Mouse (Mus musculus): ENCODE results near the gene Krtap10-10.
"Not testable (repeated sequence)": the region's sequence is repeated elsewhere in the genome, so short reads cannot be mapped to it uniquely, and the experiment has no call there.

Krtap10-10 gene

GRCm38 (mm10) chr10:77835647-77836046, at the start of gene Krtap10-10:
Gene Krtap10-10 (plus strand): TSS chr10:77835947.
- DNase-seq = no peak

GRCm38 (mm10) chr10:77787876-77788275, 47.9 kb upstream of the Krtap10-10 start, which contains the start of gene Gm7137:
Gene Gm7137 (minus strand): TSS chr10:77788200.
- DNase-seq = not testable (repeated sequence)

- no peak for DNase-seq
Measured at GRCm38 (mm10) chr10:77788621-77789020, 47.1 kb upstream of the Krtap10-10 start.

GRCm38 (mm10) chr10:77794976-77795375, 40.8 kb upstream of the Krtap10-10 start, which contains the start of gene Gm9639:
Gene Gm9639 (minus strand): TSS chr10:77795076.
- DNase-seq = no peak

- DNase-seq = no peak
Measured at GRCm38 (mm10) chr10:77797677-77798076, 38.1 kb upstream of the Krtap10-10 start.

- not testable (repeated sequence) for DNase-seq
Measured at GRCm38 (mm10) chr10:77798164-77798920, 37.4 kb upstream of the Krtap10-10 start.

- DNase-seq = no peak
Measured at GRCm38 (mm10) chr10:77798921-77799508, 36.7 kb upstream of the Krtap10-10 start, which contains the start of gene Gm19668. Gene Gm19668 (minus strand): TSS chr10:77799133.

- DNase-seq = no peak
Measured at GRCm38 (mm10) chr10:77804095-77804494, 31.7 kb upstream of the Krtap10-10 start.

- no peak for DNase-seq
Measured at GRCm38 (mm10) chr10:77811743-77812142, 24.0 kb upstream of the Krtap10-10 start, which contains the start of gene Gm9507. Gene Gm9507 (minus strand): TSS chr10:77811843.

GRCm38 (mm10) chr10:77814382-77814781, 21.4 kb upstream of the Krtap10-10 start, which contains the start of gene Gm2696:
Gene Gm2696 (plus strand): TSS chr10:77814682.
- DNase-seq = no peak

- DNase-seq = peak; percentile 37
Measured at GRCm38 (mm10) chr10:77815514-77815913, 20.2 kb upstream of the Krtap10-10 start.

GRCm38 (mm10) chr10:77818523-77818922, 17.2 kb upstream of the Krtap10-10 start:
- DNase-seq = no peak

GRCm38 (mm10) chr10:77819203-77819602, 16.5 kb upstream of the Krtap10-10 start:
- DNase-seq = no peak

GRCm38 (mm10) chr10:77826951-77827350, 8.8 kb upstream of the Krtap10-10 start, which contains the start of gene Krtap10-4:
Gene Krtap10-4 (minus strand): TSS chr10:77827095.
- no peak for DNase-seq

- DNase-seq = no peak
Measured at GRCm38 (mm10) chr10:77839006-77839405, 3.3 kb downstream of the Krtap10-10 start.

- no peak for DNase-seq
Measured at GRCm38 (mm10) chr10:77846503-77846902, 10.8 kb downstream of the Krtap10-10 start, which contains the start of gene Gm36176. Gene Gm36176 (plus strand): TSS chr10:77846803.

- DNase-seq = no peak
Measured at GRCm38 (mm10) chr10:77846961-77847360, 11.2 kb downstream of the Krtap10-10 start.

GRCm38 (mm10) chr10:77847538-77847937, 11.8 kb downstream of the Krtap10-10 start:
- no peak for DNase-seq

- no peak for DNase-seq
Measured at GRCm38 (mm10) chr10:77852559-77852958, 16.8 kb downstream of the Krtap10-10 start, which contains the start of gene Gm10318. Gene Gm10318 (plus strand): TSS chr10:77852859.

- no peak for DNase-seq
Measured at GRCm38 (mm10) chr10:77861675-77862074, 25.9 kb downstream of the Krtap10-10 start, which contains the start of gene Gm3285. Gene Gm3285 (plus strand): TSS chr10:77861975.

GRCm38 (mm10) chr10:77864067-77864761, 28.5 kb downstream of the Krtap10-10 start:
- DNase-seq = no peak

- no peak for DNase-seq
Measured at GRCm38 (mm10) chr10:77864762-77865143, 29.0 kb downstream of the Krtap10-10 start.

GRCm38 (mm10) chr10:77867546-77867945, 31.8 kb downstream of the Krtap10-10 start:
- DNase-seq = no peak
